Mouse (Mus musculus) lung, postnatal 0 days (tissue): ENCODE data around the gene Dapk2.

Experiments used
- CTCF ChIP-seq: IDR thresholded peaks from 2 replicates; pipeline ENCODE4 v1.5.1; 2016; ENCODE audit warnings: antibody characterized with exemption, mild to moderate bottlenecking
- EP300 ChIP-seq: IDR thresholded peaks from 2 replicates; pipeline ENCODE4 v1.6.1; 2016; ENCODE audit warnings: antibody characterized with exemption, mild to moderate bottlenecking, control low read depth

DNA sequence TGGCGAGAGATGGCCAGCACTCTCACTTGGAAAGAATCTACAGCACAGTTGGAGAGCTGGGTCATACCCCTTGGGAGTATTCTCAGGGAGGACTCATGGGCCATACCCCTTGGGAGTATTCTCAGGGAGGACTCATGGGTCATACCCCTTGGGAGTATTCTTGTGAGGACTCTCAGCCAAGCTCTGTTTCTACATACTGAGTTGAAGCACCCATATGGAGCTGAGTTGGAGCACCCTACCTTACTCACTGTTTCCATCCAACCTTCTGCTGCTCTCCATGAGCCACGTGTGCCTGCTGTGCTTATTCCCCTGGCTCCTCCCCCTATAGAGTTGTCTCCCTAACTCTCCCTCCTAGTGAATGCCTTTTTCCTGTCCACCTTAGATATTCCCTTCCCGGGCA is 148.4 kb downstream of the Dapk2 start:
- no peak for TF ChIP-seq CTCF
- no peak for TF ChIP-seq EP300
